Mouse (Mus musculus) megakaryocyte-erythroid progenitor cell, adult 5-6 weeks (primary cell): Measurements from ENCODE around the gene Ssbp2. TPM values are rescaled to one million over a fixed set of nuclear protein-coding genes. Genes with fewer than 3 reads are reported as not detected.

Experiments
- ATAC-seq: replicated peaks from 2 replicates; pipeline ENCODE4 v1.8.0; 2016; ENCODE audit warnings: mild to moderate bottlenecking, inconsistent platforms; ENCODE audit not compliant: severe bottlenecking, poor library complexity, low FRiP score, low TSS enrichment
- total RNA-seq, 2 experiments: library from RNA; stranded (forward) in 1 of 2; stranded (reverse) in 1 of 2; fragments of 200-1000, 215-1000 nt in 1 of 2; fragments of >200 nt in 1 of 2; fragmentation: Nextera tagmentation in 1 of 2; gene quantifications; 2 replicates each; pipeline ENCODE4 v1.2.3; 2014 to 2017

Ssbp2 gene
- total RNA-seq, 2 experiments from 2014 or later = 42.8 to 94.0 TPM

DNA sequence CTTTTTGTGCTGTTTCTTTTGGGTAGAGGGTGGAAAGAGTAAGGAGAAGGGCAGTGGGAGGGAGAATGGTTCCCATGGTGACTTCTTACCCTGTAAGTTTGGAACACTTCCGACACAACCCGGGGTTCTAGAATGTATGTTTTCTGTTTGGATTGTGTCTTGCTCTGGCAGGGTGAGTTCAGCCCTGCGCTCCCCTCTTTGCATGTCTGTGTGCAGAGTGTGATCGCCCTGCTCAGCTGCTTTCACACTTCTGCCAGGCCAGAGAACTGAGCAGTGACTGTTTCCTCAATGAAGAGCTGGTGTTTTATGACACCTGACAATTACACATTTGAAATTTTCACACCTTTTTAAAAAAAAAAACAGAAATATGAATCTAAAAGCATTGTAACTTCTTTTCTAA lies 150.5 kb downstream of the Ssbp2 start:
- no peak for ATAC-seq

DNA sequence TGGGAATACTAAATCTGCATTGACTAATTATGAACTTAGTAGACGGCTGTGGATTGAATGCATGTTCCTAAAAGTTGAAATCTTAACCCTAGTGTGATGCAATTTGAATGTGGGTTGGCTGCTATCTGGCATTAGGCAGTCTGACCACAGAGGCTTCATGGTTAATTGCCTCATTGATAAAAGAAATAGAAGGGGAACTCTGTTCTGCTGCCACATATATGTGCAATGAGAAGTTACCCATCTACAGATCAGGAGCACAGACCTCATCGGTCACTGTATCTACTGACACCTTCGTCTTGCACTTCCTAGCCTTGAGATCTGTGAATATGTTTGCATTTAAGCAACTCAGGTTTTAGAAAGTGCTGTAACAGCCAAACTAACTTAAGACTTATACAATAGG lies 151.8 kb downstream of the Ssbp2 start:
- ATAC-seq = peak; percentile 81

DNA sequence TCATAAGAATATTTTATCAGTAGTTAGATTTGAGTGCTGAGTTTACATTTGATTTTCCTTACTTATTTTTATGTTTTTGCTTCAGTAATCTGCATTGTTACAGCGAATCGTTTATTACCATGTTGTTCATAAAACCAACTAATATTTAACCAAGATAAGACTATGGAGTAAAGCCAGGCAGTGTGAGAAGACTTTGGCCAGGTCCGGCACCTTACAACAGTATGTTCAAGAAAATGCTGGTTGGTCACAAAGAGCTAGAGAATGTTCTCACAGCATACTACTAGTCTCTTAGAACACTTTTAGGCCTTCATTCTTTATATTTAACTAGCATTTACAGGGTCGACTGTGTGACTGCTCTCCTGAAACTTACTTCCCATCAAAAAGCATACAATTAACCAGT lies 152.5 kb downstream of the Ssbp2 start:
- ATAC-seq = no peak

DNA sequence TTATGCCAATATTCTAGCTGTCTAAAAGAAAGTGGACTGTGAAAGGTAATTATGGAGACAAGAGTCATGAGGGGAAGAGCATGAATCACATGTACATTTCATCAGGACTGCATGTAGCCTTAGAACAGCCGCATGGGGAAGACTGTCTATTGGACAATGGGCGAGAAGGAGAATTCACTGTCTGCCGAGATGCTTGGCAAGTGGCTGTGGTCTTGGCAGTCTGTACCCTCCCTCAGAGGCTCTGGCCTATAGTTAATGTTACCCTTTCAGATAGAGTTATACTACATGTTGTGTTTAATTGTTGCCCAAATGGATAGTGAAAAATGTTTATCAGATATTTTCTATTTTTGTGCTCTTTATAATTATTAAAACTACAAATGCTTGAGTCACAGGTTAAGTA lies 156.0 kb downstream of the Ssbp2 start:
- ATAC-seq = no peak

DNA sequence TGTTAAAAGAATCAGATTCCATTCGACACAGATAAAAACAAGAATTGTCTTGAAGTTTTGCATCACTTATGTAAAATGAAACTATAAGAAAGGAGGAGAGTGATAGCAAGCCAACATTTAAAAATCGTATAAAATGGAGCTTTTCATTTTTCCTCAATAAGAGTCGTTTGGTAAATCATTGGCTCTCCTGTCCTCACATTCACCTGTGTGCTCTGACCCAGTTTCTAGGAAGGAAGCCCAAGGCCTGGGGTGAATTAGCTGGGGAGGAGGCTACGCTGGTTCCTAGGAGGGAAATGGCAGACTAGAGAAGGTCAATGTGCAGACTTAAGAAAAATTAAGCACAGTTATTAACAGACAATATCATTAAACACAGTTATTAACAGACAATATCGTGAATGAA lies 156.8 kb downstream of the Ssbp2 start:
- no peak for ATAC-seq

DNA sequence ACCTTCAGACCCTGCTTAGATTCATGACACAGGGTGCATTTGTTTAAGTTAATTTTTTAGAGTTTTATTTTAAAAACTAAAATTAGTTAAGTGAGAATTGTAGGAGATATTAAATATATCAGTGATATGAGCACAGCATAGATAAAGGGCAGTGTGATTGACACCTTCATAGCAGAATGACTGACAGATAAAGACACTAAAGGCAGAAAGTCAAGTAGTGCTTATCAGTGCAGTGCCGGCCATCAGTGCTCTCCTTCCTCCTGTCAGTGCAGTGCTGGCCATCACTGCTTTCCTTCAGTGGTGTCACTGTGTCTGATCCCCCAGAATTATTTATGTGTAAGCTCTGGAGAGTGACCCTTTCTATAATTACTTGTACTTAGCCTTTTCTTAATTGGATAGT lies 159.3 kb downstream of the Ssbp2 start:
- ATAC-seq = peak; percentile 96

DNA sequence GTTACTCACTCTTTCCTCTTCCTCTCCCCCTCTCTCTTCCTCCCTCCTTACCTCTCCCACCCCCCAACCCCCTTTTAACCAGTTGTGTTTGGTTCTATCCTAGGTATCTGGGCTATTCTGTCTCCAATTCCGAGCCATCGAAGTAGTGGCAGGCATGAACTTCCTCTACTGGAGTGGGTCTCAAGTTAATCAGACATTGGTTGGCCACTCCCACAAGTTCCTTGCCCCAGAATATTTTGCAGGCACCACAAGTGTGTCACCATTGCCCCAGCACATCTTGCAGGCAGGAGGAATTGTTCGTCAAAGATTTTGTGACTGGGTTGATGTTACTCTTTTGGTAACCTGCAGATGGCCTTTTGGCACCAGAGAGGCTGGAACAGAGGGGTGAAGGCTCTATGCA lies 160.5 kb downstream of the Ssbp2 start:
- peak; percentile 24; the same call in 1 of the 2 replicates for ATAC-seq

DNA sequence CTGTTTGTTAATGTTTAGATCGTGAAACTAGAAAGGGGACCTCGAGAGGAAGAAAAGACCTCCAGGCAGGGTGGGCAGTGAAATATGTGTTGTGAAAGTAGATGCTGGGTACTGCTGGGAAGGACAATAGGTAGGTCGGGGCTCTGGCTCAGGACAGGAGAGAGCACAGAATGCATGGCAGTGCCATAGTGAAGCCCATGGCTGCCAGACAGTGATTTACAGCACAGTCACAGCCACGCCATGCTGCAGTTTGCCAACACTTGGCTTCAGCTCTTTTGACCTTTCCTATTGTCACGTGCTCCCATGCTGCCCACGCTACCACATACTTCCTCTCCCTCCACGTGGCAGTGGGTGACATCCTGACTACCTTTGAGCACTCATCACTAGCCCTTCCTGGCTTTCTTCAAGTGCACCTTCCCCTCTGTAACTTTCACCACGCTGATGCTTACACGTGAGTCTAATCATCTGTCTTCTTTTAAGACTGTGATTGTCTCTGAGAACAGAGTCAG lies 171.3 kb downstream of the Ssbp2 start:
- no peak for ATAC-seq

DNA sequence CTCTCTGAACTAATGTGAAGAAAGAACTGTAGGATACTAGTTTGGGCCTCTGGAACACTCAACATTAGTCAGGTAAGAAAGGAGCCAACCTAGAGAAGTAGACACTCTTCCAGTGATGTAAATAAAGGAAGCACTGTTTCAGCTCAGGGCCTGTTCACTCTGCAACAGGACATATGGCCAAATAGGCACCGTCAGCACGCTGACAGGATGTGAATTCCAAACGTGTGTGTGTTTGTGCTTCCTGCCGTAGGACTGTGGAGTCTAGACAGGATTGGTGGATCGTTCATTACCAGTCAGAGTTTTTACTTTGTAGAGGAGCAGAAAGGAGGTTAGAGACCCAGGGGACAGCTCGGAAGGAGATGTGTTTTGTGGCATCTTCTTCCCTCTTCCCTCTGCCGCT lies 174.0 kb downstream of the Ssbp2 start:
- no peak for ATAC-seq

DNA sequence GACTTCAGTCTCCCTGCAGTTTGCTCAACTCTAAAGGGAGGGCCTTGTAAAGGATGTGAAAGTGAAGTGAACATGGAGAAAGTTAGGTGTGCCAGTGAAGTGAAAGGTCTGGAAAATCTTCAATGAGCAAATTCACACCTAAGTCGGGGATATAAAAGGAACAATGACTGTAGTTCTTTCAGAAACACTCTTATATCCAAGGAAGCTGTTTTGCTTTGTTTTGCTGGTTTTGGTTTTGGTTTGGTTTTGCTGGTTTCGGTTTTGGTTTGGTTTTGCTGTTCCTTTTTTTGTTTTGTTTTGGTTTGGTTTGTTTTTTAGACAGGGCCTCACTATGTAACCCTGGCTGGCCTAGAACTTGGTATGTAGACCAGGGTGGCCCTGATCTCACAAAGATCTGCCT lies 175.9 kb downstream of the Ssbp2 start:
- ATAC-seq = no peak; the same call in 1 of the 2 replicates

DNA sequence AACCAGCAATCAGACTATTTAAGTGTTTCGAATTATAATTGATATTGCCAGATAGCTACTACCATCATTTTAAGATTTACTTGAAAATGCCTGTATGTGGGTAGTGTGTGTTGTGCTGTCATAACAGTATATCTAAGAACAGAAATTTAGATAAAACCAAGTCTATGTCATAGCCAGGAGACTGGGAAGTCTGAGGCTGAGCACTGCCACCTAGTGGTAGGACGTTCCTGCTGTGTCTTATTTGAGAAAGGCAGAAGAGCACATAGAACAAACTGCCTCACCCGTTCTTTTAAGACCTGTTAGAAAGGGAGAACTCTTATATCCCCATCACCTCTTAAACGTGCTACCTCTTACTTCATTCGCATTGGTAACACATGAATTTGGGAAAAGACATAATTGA lies 176.7 kb downstream of the Ssbp2 start:
- peak; percentile 83 for ATAC-seq

DNA sequence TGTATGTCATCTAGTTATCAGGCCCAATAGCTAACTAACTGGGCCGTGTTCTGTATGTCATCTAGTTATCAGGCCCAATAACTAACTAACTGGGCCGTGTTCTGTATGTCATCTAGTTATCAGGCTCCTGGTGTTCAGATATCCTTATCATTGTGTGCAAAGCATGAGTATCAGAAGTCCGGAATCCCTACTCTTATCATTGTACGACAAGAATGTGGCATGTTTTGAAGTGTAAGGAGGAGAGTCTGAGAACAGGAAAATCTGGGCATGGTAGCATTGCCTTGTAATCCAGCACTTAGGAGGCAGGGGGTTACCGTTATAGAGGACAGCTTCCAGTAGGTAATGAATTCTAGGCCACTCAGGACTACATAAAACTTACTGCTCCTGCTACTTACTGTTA lies 178.8 kb downstream of the Ssbp2 start:
- ATAC-seq = peak; percentile 48; the same call in 1 of the 2 replicates

DNA sequence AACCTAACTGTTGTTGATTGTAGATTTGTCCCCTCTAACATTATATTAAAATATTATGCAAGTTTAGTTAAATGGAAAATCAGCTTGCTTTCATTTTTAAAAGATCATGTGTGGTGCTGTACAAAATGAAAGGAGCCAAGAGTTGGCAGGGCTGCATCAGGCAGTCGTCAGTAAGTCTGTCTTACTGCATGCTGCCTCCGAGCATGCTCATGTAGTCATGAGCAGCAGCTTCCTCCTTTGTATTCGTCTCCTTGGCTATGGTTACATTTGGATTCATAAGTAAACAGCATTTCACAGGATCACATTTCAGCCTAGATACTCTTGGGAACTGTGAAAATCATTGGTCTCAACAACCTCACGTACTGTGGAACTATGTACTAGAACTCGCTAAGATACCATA lies 180.1 kb downstream of the Ssbp2 start:
- ATAC-seq = no peak

DNA sequence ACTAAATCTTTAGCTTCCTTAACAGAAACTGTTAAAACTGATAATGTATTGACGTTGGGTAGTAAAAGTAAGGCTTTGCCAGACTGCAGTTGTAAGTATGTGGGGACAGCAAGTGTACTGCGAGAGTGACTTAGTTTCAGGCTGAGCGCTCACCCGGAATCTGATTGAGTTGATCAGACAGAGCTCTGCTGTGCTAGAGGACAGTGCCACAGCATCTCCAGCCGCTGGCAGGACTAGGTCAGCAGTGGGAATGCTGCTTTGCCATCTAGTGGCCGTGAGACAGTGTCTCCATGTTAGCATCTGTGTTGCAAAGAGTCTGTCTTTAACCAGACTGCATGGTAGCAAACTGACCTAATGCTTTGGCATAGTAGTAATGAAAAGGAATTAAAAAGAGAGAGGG lies 188.2 kb downstream of the Ssbp2 start:
- peak; percentile 84 for ATAC-seq

DNA sequence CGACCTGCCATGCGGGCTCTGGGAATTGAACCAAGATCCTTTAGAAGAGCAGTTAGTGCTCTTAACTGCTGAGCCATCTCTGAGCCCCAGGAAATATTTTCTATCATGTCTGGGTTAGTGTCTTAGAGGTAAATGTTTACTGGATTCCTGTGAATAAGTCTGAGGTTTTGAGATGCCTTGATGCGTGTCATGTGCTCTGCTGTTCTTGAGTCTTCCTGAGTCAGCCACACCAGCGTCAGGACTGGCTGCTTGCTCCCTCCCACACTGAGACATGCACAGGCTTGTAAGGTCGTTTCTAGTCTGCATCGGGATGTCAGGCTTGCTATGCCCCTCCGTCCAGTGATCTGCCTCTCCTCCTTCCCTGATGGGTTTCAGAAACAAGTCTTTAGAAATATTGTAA lies 189.8 kb downstream of the Ssbp2 start:
- ATAC-seq = no peak

DNA sequence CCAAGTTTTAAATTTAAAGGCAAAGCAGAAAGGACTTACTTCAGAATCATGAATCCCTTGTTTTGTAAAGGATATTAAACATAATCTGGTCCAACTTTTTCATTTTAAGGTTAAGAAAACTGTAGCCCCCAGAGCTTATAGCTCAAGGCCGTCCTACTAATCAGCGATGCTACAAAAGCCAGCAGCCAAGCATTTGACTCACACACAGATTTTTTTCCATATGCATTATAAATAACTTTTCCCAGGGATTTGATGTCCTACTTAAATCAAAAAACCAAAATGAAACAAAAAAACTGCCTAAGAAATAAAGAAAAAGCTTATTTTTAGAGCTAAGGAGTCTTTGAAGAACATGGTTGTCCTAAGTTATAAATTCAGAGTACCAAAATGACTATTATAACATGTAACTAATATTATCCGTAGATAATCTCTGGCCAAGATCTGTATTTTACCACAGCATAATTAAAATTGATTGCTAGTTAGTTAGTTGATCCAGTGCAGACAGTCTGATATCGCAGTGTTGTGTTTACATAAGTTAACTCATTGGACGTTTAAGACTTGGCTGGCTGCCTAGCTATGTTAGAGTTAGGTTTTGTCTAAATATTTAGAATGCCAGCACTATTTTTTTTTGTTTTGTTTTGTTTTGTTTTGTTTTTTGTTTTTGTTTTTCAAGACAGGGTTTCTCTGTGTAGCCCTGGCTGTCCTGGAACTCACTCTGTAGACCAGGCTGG lies 201.1 kb downstream of the Ssbp2 start:
- no peak for ATAC-seq

DNA sequence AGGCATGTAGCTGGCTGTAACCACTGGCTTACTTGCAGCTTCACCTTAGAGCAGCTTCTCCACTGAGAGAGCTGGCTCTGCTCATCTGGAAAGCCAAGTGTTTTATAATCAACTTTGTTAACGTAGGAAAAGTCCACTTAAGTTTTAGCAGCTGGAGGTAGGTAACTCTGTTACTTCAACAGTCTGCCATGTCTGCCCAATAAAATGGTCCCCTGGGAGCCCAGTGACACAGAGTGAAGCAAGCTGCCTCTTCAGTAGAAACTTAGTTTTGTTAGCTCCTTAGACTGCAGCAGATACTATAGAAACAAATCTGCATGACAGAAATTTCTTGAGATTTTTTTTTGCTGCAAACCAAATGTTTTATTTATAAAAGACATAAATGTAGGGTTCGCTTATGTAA lies 202.7 kb downstream of the Ssbp2 start:
- ATAC-seq = no peak

DNA sequence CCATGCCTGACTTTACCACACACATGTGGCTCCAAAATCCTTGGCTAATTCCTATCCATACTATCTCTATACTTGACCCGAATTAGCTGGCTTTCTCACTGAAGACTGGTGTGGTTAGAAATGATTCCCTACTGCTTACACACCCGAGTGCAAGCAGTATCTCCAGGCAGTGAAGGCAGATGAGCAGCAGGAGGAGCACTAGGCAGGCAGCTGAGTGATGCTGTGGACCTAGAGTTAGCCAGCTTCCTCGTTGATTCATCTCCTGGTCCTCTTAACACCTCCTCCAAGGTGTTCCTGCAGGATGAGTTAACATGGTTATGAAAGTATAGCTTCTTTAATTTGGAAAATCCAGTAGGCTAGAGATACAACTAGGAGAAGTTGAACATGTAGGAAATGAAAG lies 213.2 kb downstream of the Ssbp2 start:
- no peak for ATAC-seq

DNA sequence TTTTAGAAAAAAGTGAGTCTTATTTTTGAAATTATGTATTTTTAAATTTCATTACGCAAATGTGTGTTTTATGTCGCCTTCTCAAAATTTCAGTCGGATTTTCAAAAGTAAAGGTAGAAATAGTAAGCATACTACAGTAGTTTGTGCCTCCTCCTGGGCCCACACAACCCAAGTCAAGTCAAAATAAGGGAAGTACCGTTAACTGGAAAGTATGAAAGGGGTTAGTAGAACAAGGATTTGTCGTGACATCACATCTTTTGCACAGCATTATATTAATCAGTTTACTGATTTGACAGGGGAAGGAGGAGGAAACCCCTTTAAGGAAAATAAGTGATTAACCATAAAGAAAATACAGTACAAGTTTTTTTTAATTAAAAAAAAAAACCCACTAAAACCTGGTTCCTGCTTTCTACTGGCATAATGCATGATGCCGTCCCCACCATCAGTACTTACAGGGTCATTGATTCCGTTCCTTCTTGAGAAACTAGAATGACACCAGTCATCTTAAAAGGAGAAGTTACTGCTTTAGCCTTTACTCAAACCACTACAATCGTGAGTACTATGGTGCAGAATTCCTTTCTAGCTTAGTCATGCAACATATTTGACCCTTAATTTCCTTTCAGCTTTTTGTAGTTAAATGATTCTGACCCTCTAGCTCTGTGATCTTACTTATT lies 220.8 kb downstream of the Ssbp2 start:
- ATAC-seq = no peak

DNA sequence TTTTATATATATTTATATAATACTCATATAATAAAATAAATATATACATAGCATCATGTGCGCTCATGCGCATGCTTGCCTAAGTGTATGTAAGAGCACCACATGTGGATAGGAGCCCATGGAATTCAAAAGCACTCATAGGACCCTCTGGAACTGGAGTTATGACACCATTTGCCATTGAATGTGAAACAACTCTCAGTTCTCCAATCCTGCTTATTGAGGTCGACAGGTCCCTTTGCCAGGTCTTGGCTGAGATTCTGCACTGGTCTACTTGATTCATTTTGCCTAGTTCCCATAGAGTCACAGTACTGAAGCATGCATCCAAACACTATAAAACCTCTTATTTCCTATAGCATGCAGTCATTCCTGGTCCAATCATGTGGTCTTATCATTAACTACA lies 221.4 kb downstream of the Ssbp2 start:
- no peak for ATAC-seq

DNA sequence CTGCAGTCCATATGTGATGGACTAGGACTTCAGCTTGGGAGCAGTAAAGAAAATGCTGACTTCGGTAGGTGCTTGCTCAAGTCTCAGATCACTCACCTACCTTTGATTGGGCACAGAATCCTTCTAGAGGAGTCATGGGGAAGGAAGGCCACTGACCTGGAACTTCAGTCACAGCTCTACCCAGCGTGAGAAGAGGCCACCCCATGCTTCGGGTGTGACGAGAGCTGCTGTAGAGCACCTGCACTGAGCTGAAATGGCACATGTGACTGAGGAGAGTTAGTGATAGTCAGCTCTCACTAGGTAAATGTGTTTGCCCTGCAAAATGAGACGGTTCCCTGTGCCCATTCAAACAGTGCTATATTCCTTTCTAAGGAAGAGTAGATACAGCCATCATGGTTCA lies 230.0 kb downstream of the Ssbp2 start:
- no peak for ATAC-seq
